Mouse (Mus musculus) urinary bladder, postnatal 10 days (tissue): ENCODE data around the gene Prdm10.
A peak's percentile ranks its signal among the peaks of the same experiment; 100 is the strongest.

Experiments used
- DNase-seq: peaks from one replicate; pipeline ENCODE4 v3.0.0; 2022; ENCODE audit warnings: low spot score

The Prdm10 gene

DNA sequence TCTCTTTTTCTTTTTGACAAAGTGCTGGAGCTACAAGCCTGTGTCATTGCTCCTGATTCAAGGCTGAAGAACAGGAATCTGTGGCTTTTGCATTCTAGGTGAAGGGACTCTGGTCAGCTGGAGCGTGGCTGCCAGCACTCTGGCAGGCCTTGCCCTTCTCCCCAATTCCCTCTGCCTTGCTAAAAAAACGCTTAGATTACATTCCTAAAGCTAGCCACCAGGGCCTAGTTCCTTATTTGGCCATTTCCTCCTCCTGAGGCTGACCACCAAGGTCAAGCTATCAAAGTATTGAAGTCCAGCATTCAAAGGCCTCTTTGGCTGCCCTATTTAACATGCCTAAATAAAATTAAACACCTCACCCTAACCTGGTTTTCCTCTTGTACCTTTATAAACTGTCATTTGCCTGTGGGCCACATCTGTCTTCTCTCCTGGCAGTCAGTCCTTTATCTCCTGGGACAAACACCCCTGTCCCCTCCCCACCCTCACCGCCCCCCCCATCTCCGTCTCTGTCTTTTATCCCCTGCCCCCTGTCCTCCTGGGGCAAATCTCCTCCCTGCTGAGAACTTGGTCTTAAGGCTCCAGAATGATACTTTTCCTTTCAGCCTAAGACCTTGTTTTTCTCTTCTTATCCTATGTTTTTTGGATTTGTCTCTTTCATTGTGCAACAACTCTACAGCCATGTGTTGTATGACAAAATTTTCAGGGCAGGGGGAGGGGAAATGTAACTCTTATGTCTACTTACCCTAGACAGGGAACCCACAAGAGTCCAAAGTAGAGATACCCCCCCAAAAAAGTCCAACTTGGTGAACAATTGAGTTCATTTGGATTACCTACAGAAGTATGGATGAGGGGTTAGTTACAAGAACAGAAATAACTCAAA is 17.9 kb upstream of the Prdm10 start:
- no peak for DNase-seq

DNA sequence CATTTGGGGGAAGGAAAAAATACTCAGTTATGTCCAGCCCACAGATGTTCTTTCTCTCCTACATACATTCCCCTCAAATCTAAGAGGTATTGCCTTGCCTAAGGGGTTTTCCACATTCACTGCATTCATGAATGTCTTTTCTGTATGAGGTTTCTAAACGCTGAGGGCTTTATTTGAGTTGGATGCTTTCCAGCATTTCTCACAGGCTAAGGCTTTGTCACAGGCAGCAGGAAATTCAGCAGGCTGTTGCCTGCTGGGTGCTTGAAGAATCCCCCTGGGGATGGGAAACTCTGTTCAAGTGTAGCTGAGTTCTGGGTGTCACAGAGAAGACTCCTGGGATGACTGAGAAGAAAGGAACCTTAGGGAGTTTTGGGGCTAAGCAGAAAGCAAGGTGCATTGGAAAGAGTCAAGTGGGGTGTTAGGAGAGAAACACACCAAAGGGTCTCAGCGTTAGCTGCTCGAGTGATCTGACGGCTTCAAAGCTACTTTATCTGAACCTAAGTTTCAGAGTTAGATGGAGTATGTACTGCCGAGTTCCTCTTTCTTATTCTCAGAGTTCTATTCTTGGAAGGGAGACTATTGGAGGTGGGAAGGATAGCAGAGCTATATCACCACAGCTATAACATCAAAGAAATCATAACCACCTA is 14.2 kb upstream of the Prdm10 start:
- DNase-seq, result no peak

DNA sequence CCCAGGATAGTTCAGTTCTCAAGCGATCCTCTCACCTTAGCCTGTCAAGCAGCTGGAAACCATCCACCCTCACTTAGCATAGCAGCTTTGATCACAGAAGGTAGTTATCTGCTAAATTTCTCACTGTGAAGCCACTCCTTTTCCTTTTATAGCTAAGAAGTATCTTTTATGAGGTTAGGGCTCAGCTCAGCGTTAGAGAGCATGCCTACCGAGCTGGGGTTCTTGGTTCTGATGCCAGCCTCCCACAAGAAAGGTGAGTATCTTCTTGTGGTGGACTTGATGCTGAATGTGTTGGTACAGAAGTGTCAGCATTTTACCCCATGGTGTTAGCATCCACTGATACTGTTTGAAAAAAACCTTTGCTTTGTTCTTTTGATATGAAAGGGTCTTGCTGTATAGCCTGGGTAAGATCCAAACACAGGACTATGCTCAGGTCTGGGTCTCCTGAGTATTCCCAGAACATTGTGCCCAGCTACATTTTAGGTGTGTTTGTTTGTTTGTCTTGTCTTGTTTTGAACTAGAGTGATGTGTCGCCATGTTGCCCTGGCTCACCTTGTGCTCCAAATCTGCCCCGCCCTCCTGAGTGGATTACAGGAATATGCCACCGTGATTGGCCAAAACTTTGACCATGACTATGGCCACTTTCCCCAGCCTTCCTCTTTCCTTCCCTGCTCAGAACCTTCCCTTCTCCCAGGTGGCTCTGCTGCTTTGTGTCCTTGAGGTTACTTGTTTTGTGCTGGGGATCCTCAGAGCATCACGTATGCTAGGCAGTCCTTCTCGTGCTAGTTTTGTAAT is 8.9 kb upstream of the Prdm10 start:
- no peak for DNase-seq

DNA sequence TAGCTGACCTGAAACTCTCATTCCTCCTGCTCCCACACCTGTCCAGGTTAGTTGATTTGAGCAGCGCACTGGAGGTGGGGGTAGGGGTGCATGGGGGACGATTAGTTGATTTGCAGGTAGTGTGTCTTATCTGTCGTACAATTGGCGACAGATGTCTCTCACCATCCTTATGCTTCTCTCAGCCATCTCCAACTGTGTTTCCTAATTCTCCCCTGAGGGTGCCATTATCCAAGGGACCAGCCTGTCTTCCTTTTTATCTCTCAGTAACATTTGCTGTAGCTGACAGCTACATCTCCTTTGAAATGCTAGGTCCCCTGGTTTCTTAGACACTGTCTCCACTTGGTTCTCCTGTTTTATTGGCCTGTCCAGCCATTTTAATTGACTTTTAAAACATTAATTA is 8.2 kb upstream of the Prdm10 start:
- DNase-seq, result no peak

DNA sequence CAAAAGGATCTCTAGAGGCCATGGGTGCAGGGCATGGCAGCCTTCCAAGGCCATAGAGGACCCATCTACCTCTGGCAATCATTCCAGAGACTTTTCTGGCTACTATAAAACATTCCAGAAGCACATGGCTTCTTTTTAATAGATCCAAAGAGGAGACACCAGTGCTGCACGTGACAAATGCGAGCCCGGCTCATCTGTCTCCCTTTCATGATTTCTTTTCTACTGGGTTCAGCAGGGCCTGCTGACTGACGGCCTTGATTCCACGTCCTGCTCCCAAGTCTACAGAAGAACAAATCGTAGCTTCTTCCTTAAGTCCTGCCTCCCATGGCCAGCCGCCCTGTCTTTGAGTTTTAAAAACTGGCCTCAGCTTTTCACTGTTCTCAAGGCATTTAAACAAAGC is 1.7 kb upstream of the Prdm10 start:
- no peak for DNase-seq

DNA sequence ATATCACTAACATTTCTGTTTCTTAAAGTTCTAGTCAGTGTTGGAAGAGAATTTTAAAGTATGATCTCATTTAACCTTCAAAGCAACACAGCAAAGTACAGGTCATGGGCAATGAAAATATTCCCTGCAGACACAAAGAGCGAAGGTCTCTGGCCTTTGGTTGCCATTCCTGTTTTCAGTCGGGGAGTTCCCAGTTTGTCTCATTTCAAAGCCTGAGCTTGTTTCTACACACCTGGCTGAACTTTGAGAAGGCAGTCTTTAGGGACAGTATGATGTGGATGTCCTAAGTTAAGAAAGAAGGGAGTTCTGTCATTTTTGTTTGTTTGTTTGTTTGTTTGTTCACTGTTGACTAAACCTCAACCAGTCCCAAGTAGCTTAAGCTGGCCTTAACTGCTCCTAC is 1.0 kb upstream of the Prdm10 start:
- no peak for DNase-seq

DNA sequence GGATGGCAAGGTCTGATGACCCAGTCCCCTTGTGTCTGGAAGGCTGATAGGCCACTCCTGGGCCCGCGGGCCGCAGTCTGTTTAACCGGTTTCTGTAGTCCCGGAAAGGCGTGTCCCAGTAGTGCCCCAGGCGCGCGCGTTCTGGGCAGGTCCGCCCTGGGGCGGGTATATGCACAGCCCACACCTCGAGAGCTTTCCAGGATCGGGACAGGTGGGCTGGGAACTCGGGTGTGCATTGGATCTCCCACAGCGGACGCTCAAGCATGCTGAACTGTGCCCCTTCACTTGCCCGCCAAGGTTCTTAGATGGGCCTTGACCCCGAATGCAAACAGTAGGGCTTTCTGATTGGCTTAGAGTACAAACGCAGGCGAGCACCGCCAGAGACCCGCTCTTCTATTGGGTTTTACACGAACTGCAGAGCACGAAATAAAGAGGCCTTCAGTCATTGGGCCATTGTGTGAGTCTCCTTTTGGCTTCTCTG is 413 bp upstream of the Prdm10 start:
- DNase-seq, result peak; percentile 32

DNA sequence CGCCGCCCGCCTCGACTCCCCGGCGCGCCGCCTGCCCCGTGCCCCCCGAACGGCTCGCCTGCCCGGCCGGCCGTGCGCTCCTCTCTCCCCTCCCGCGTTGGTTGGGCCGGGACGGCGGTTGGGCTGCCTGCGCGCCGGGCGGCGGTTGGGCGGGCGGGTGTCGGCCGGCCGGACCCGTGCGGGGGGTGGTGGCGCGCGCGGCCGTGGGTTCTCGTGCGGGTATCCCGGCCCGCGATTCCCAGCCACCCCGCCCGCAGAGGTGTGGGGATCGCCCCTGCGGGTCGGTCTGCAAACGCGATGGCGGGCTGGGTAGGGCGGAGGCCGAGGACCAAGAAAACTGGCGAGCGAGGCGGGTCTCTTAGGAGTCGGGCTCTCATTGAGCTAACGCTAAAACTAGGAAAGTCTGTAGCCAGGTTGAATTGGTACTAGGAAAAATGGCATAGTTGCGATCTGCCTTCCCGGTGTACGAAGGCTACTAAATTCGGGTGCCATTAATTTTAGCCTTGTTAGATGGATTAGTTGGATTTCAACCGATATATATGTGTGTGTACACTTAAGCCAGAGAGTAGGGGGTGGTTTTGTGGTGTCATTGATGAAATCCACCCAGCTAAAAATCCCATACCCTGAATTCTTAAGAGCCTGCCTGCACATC is 799 bp downstream of the Prdm10 start:
- peak; percentile 42 for DNase-seq

DNA sequence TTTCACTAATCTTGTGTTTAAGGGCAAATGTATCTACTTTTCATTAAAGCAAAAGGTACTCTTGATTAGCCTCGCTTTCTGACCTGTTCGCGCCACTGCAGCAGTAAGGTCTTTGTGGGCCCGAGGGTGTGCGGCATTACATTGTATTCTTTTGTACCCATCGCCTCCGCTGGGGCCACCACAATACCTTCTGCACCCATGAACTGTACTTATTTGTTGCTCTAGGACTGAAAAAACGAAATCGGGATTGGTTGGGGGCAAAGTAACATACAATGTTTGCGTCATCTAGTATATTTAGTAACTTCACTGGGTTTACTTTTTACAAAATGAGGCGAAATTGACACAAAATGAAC is 1.3 kb downstream of the Prdm10 start:
- no peak for DNase-seq

DNA sequence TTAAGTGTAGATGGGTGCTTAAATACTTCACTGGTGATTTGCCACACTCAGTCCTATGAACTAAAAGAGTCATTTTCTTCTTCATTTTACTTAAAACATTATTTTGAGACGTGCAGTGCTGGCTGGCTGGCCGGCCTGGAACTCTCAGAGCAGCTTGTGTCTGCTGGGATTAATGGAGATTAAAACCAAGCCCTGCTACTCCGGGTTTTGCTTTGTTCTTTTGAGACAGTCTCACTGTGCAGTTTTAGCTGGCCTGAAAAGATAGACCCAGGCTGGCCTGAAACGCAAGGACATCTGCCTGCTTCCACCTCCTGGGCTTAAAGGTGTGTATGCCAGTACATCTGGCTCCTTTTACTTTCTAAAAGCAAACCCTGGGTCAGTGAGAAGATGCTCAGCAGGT is 2.2 kb downstream of the Prdm10 start:
- DNase-seq, result no peak

DNA sequence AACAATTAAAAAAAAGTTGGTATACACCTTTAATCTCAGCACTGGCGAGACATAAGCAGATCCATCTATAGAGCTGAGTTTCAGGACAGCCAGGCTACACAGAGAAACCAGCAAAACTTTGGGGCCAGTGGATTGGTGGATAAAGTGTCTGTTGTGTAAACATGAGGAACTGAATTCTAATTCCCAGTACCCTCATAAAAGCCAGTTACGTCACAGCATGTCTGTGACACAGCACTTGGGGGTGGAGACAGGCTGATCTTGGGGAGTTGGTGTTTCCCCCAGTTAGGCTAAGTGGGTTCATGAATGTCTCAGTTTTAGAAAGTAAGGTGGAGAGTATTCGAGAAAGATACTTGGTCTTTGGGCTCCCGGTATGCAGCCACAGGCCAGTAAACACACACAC is 2.7 kb downstream of the Prdm10 start:
- no peak for DNase-seq

DNA sequence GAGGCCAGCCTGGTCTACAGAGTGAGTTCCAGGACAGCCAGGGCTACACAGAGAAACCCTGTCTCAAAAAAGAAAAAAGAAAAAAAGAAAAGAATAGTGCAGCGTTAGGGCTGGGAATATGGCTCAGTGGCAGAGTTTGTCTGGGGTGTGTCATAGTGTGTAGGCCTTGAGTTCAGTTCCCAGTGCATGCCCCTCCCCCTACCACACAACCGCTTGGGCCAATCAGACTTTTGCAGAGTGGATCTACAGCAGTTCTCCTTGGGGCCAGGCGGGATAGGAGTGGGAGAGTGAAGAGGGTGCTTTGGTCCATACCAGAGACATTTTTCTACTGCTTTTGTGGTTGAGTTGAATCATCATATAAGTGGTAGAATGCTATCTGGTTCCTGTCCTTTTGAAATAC is 3.6 kb downstream of the Prdm10 start:
- no peak for DNase-seq

DNA sequence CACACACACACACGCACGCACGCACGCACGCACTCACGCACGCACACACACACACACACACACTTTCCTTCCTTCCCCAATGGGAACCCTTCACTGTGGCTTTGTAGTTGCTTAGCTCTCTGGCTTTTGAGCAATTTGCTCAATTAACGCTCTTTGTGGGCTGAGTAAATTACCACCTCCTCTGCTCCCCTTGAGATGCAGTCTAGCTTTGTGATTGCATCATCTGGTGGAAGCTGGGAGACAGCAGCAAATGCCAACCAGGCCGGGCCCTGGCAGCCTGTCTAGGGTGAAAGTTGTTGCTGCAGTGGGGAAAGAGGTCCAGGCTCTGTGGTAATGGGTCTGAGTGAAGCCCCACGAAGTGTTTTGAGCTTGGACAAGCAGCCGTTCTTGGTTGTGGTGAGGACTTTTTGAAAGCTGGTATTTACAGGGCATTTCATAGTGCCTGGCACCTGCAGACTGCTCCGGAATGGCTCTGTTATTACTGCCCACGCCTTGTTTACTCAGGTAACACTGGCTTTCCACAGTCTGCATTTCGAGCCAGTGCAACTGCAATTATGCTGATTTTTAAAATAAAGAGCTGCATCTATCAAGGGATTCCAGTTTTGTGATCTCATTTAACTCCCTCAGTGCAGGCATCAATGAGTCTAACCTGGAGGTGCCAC is 10.0 kb downstream of the Prdm10 start:
- no peak for DNase-seq

DNA sequence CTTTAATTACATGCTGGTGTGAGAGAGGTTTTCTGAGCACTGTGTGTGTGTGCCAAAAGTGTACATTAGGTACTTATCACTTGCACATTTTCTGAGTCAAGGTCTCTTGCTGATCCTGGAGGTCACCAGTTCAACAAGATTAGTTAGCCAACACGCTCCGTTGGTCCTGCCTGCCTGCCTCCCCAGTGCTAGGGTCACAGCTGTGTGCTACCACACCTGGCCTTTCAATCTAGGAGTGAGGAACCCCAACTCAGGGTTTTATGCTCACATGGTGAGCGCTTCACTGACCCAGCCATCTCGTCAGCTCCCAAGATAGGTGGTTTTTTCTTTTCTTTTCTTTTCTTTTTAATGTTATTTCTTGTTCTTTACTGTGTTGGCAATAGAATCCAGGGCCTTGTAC is 11.6 kb downstream of the Prdm10 start:
- no peak for DNase-seq

DNA sequence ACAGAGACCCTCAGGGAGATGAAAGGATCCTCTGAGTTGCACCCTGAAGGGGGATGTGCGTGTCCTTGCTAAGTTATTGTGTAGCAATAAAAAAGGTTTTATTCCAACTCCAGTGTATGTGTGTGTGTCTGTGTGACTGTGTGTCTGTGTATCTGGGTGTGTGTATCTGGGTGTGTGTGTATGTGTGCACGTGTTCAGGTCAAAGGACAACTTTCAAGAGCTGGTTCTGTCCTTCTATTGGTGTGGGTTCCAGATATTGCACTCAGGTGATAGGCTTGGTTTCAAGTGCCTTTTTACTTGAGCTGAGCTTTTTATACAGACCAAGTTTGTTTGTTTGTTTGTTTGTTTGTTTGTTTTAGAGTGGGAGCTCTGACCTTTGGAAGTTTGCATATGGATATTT is 12.9 kb downstream of the Prdm10 start:
- DNase-seq, result no peak

DNA sequence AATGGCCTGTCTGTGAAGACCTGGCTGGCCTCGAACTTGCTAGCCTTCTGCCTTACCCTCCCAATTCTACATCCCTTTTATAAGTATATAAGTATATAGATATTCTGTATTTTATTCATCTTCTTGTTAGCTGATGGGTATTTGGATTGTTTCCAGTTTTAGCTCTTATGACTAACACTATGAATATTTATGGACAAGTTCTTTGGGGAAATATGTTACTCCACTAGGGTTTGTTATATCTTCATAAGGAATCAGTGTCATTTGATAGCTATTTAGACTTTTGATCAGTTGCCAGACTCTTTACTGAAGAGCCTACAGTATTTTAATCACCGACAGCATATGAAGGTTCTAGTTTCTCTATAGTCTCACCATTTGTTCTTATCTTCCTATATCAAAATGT is 15.0 kb downstream of the Prdm10 start:
- DNase-seq, result no peak

DNA sequence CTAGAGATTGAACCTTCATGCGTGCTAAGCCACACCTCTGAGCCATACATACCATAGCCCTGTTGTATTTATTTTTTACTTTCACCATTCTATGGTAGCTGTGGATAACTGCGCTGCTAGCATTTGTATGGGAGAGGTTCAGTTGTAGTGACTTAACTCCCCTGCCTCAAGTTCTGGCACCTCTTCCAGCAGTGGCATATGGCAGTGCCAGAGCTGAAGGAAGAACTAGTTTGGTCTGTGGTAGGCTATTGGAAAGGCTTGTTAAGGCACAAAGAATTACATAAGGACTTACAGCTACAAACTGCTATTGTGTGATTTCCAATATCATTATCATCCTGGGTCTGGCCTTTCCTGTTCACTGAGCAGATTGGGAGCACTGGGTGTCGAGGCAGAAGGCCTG is 16.0 kb downstream of the Prdm10 start:
- no peak for DNase-seq

DNA sequence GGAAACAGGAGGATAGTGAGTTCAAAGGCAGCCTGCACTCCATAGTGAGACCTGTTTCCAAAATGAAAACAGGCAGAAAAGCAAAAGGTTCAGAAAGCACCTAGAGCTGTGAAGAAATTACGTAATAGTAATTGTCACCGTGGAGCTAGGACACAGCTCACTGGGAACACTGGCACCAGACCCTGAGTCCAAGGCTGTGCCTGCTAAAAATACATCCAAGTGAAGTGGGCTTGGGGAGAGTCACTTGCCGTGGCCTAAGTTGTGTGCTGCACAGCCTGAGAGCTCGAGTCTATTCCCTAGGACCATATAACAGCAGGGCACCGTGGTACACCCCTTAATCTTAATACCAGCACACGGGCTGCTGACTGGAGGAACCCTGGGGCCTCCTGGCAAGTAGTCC is 18.4 kb downstream of the Prdm10 start:
- DNase-seq, result no peak

DNA sequence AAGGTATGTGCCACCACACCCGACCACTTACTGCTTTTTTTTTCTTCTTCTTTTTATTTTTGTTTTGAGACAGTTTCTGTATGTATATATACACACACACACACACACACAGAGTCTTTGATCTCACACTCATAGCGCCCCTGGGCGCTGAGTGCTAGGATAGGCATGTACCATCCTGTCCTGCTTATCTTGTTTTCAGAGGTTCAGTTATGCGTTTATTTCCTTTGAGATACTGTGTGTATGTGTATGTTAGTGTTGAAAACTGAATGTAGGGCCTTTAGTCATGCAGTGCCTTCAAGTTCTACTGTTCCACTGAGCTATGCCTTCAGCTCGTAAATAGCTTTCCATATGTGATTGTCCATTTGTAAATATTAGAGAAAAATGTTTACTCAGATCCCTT is 20.2 kb downstream of the Prdm10 start:
- no peak for DNase-seq

DNA sequence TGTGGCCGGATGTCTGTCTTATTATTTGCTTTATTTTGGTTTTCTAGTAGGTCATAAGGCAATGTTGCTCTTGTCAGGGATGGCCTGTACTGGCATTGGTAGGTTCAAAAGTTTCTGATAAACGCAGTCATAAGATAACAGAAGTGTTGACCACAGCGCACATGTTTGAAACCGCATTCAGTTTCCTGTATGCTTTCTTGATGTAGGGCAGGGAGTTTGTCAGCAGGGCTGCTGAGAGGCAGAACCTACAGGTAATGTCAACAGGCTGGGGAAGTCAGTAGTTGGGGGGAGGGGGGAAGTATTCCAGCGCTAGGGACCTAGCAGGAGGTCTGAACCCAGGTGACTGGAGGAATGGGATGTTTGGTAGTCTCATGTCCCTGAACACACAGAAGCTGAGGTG is 20.8 kb downstream of the Prdm10 start:
- no peak for DNase-seq

DNA sequence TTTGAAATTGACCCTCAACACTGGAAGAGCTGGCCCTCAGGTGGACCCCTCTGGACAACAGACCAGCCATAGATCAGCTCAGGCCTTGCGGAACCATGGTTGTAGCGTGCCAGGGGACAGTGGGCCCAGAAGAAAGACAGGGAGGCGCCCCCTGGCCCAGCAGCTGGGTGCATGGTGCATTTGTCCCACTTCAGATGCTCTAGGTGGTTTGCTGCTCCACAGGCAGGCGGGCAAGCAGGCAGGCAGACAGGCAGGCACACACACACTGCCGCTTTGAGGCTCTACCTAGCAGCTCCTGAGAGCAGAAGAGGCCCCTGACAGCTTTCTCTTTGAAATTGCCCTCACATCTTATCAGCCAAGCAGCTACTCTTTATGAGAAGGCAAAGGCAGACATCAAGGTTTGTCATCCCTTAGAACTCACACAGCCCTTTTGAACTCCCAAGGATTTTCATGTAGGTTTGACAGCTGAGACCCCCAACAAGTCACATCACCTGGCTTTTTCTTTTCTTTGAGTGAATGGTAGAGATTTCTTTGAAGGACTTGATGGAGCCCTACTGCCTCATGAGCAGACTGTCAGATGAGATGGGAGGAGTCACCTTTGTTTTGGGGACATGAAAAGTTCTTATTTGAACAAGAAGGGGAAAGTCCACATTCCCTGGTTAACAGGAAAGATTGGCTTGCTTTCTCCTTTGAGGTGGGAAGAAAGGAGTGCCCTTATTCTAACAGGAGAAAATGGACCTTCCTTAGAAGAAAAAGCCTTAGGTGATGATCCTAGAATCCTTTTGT is 21.4 kb downstream of the Prdm10 start:
- no peak for DNase-seq
